In genomic region chr10:77142328-77142727, GRCm38 (mm10) we compare ENCODE assay signal across 9 mouse cellular contexts. TPM values are rescaled to one million over a fixed set of nuclear protein-coding genes. Genes with fewer than 3 reads are reported as not detected.
DNase-seq lines count a peak whose midpoint lies in the region; ATAC-seq and TF ChIP-seq lines count a peak whose summit lies in the region.
"Had no signal": no experiment of that assay in that cellular context is flagged by ENCODE, and none has a peak within 500 bp of the region (broad histone marks: within the 10 kb centered on the region; RNA-seq: fewer than 3 reads in every experiment).

No protein-coding gene starts in this region.

- 0 out of 2 replicates have a peak, but pooled peaks have one; percentile 48 for ATAC-seq in intestine, embryonic 15.5 days
- ATAC-seq in intestine, embryonic 16.5 days = no peak
- ATAC-seq in intestine, postnatal 0 days = 0 out of 2 replicates have a peak, but pooled peaks have one; percentile 14
- ATAC-seq in forebrain, embryonic 12.5 days (ENCODE audit: low FRiP score) = no peak
- no peak for ATAC-seq in midbrain, embryonic 11.5 days (ENCODE audit: low FRiP score)

- H3K4me3 ChIP-seq in intestine, embryonic 15.5 days (replicated peaks) = no peak overlapping the region
- no peak overlapping the region for H3K4me3 ChIP-seq in intestine, embryonic 16.5 days (ENCODE audit: low read length)
- no peak overlapping the region for H3K4me3 ChIP-seq in intestine, postnatal 0 days (ENCODE audit: low read depth, low read length)
- no peak overlapping the region for H3K4me3 ChIP-seq in lung, adult 2 months (replicated peaks; ENCODE audit: extremely low read depth, low read depth, low read length)
- no peak overlapping the region for H3K4me3 ChIP-seq in midbrain, embryonic 10.5 days
- H3K4me3 ChIP-seq in forebrain, embryonic 12.5 days (replicated peaks) = no peak overlapping the region
- no peak overlapping the region for H3K4me3 ChIP-seq in midbrain, embryonic 11.5 days (ENCODE audit: low read depth, low read length)

- H3K36me3 ChIP-seq in intestine, embryonic 15.5 days = no peaks in the 10 kb centered on the region
- no peaks in the 10 kb centered on the region for H3K36me3 ChIP-seq in intestine, embryonic 16.5 days (ENCODE audit: control insufficient read depth, insufficient read depth, low read length)
- H3K36me3 ChIP-seq in intestine, postnatal 0 days (ENCODE audit: control insufficient read depth, insufficient read depth) = no peaks in the 10 kb centered on the region; the same call in 1 of the 2 replicates
- peaks cover 26% of the 10 kb centered on the region for H3K36me3 ChIP-seq in midbrain, embryonic 10.5 days
- H3K36me3 ChIP-seq in forebrain, embryonic 12.5 days (replicated peaks) = no peaks in the 10 kb centered on the region
- no peaks in the 10 kb centered on the region for H3K36me3 ChIP-seq in midbrain, embryonic 11.5 days (ENCODE audit: control insufficient read depth, insufficient read depth, low read length)

- no peaks in the 10 kb centered on the region for H3K9me3 ChIP-seq in intestine, embryonic 15.5 days
- H3K9me3 ChIP-seq in intestine, embryonic 16.5 days (ENCODE audit: control insufficient read depth, low read length) = no peaks in the 10 kb centered on the region
- H3K9me3 ChIP-seq in intestine, postnatal 0 days (ENCODE audit: control insufficient read depth) = no peaks in the 10 kb centered on the region
- H3K9me3 ChIP-seq in midbrain, embryonic 10.5 days (replicated peaks) = no peaks in the 10 kb centered on the region
- H3K9me3 ChIP-seq in forebrain, embryonic 12.5 days = no peaks in the 10 kb centered on the region
- no peaks in the 10 kb centered on the region for H3K9me3 ChIP-seq in midbrain, embryonic 11.5 days (ENCODE audit: control insufficient read depth, low read length)

- peak; percentile 69 for DNase-seq in lung, adult 2 months
- DNase-seq in urinary bladder, postnatal 14 days (ENCODE audit: low spot score) = peak; percentile 91
- DNase-seq in midbrain, embryonic 10.5 days (ENCODE audit: low spot score) = no peak
- DNase-seq in midbrain, embryonic 11.5 days (ENCODE audit: low spot score, missing footprints) = no peak

- WGBS in intestine, embryonic 15.5 days = 78% methylated on average over 2 of the region's 2 CpGs
- WGBS in intestine, embryonic 16.5 days = 79% methylated on average over 2 of the region's 2 CpGs
- WGBS in intestine, postnatal 0 days = 77% methylated on average over 2 of the region's 2 CpGs
- 50% methylated on average over 2 of the region's 2 CpGs for WGBS in lung, adult 2 months
- WGBS in midbrain, embryonic 10.5 days = 94% methylated on average over 2 of the region's 2 CpGs
- WGBS in forebrain, embryonic 12.5 days = 100% methylated on average over 2 of the region's 2 CpGs
- 91% methylated on average over 2 of the region's 2 CpGs for WGBS in midbrain, embryonic 11.5 days

- no peak overlapping the region for H3K9ac ChIP-seq in intestine, embryonic 15.5 days
- H3K9ac ChIP-seq in intestine, embryonic 16.5 days (ENCODE audit: low read depth, low read length) = no peak overlapping the region
- H3K9ac ChIP-seq in intestine, postnatal 0 days (ENCODE audit: low read depth, low read length) = no peak overlapping the region
- no peak overlapping the region for H3K9ac ChIP-seq in forebrain, embryonic 12.5 days
- H3K9ac ChIP-seq in midbrain, embryonic 11.5 days (ENCODE audit: low read length) = no peak overlapping the region
- H3K9ac ChIP-seq: hindbrain, embryonic 14.5 days had no signal

- H3K4me2 ChIP-seq in intestine, embryonic 15.5 days (replicated peaks) = no peak overlapping the region
- no peak overlapping the region for H3K4me2 ChIP-seq in intestine, embryonic 16.5 days (ENCODE audit: low read depth, low read length)
- H3K4me2 ChIP-seq in intestine, postnatal 0 days (replicated peaks; ENCODE audit: low read depth) = no peak overlapping the region
- no peak overlapping the region for H3K4me2 ChIP-seq in forebrain, embryonic 12.5 days
- no peak overlapping the region for H3K4me2 ChIP-seq in midbrain, embryonic 11.5 days
- H3K4me2 ChIP-seq: hindbrain, embryonic 14.5 days had no signal

- no peak for TF ChIP-seq POLR2A in lung, adult 2 months (IDR thresholded peaks at IDR 0.05; ENCODE audit: borderline replicate concordance, extremely low read depth, low read depth, low read length)

- no peak for TF ChIP-seq CTCF in intestine, postnatal 0 days (IDR thresholded peaks at IDR 0.05; ENCODE audit: low read depth)
- no peak for TF ChIP-seq CTCF in lung, adult 2 months (IDR thresholded peaks at IDR 0.05; ENCODE audit: insufficient read depth, low read length)

- H3K27ac ChIP-seq in intestine, embryonic 15.5 days = no peak overlapping the region
- H3K27ac ChIP-seq in intestine, embryonic 16.5 days (ENCODE audit: low read length) = no peak overlapping the region
- no peak overlapping the region for H3K27ac ChIP-seq in intestine, postnatal 0 days (ENCODE audit: low read depth, low read length)
- no peak overlapping the region for H3K27ac ChIP-seq in midbrain, embryonic 10.5 days (replicated peaks)
- no peak overlapping the region for H3K27ac ChIP-seq in forebrain, embryonic 12.5 days
- H3K27ac ChIP-seq in midbrain, embryonic 11.5 days (ENCODE audit: low read depth, low read length) = no peak overlapping the region
- H3K27ac ChIP-seq: hindbrain, embryonic 14.5 days had no signal

- no peaks in the 10 kb centered on the region for H3K4me1 ChIP-seq in intestine, embryonic 15.5 days (replicated peaks)
- H3K4me1 ChIP-seq in intestine, embryonic 16.5 days (ENCODE audit: control insufficient read depth, insufficient read depth, low read length) = peaks cover 9% of the 10 kb centered on the region; the same call in 1 of the 2 replicates
- no peaks in the 10 kb centered on the region for H3K4me1 ChIP-seq in intestine, postnatal 0 days (replicated peaks; ENCODE audit: control insufficient read depth, insufficient read depth, low read length)
- H3K4me1 ChIP-seq in lung, adult 2 months (ENCODE audit: control insufficient read depth, insufficient read depth, low read length) = no peaks in the 10 kb centered on the region
- H3K4me1 ChIP-seq in midbrain, embryonic 10.5 days = peaks cover 79% of the 10 kb centered on the region
- peaks cover 27% of the 10 kb centered on the region for H3K4me1 ChIP-seq in forebrain, embryonic 12.5 days
- H3K4me1 ChIP-seq in midbrain, embryonic 11.5 days (ENCODE audit: control insufficient read depth, insufficient read depth, low read length) = peaks cover 6% of the 10 kb centered on the region

- H3K27me3 ChIP-seq in intestine, embryonic 15.5 days (replicated peaks) = no peaks in the 10 kb centered on the region
- H3K27me3 ChIP-seq in intestine, embryonic 16.5 days (replicated peaks; ENCODE audit: control insufficient read depth, insufficient read depth, low read length) = no peaks in the 10 kb centered on the region
- no peaks in the 10 kb centered on the region for H3K27me3 ChIP-seq in intestine, postnatal 0 days (replicated peaks; ENCODE audit: control insufficient read depth, insufficient read depth, low read length)
- no peaks in the 10 kb centered on the region for H3K27me3 ChIP-seq in midbrain, embryonic 10.5 days (ENCODE audit: low read depth, poor library complexity, severe bottlenecking)
- H3K27me3 ChIP-seq in forebrain, embryonic 12.5 days = no peaks in the 10 kb centered on the region
- H3K27me3 ChIP-seq in midbrain, embryonic 11.5 days (ENCODE audit: control insufficient read depth, insufficient read depth, low read length) = no peaks in the 10 kb centered on the region

RNA-seq across cellular contexts. Expression of gene Col18a1, which starts 24.0 kb away (rescaled TPM):
- polyA plus RNA-seq in intestine, embryonic 15.5 days (2015; fragmentation: Nextera tagmentation; extraction: Ambion mirVana) = 59.5 and 59.7 TPM in 2 replicates
- 48.6 and 54.3 TPM in 2 replicates for polyA plus RNA-seq in intestine, embryonic 16.5 days (2015; fragmentation: Nextera tagmentation; extraction: Ambion mirVana)
- polyA plus RNA-seq in intestine, postnatal 0 days (2015; fragmentation: Nextera tagmentation; extraction: Ambion mirVana) = 34.9 and 35.2 TPM in 2 replicates
- polyA plus RNA-seq in lung, adult 2 months (2012; rRNA removed) = 38.1 and 39.3 TPM in 2 replicates
- polyA plus RNA-seq in midbrain, embryonic 10.5 days (2016; fragmentation: Nextera tagmentation; extraction: Ambion mirVana) = 146 and 155 TPM in 2 replicates
- polyA plus RNA-seq in forebrain, embryonic 12.5 days (2016; fragmentation: Nextera tagmentation; extraction: Ambion mirVana) = 79.0 and 83.1 TPM in 2 replicates
- 46.8 and 52.2 TPM in 2 replicates for polyA plus RNA-seq in midbrain, embryonic 11.5 days (2014; fragmentation: Nextera tagmentation; extraction: Ambion mirVana)

Comparison
In these comparisons a context has a peak if more than half of its experiments do, and no peak if none do; other contexts are left out.
1. ATAC-seq: peak in intestine, embryonic 15.5 days (single experiment) and intestine, postnatal 0 days (single experiment); none in intestine, embryonic 16.5 days (single experiment), forebrain, embryonic 12.5 days (single experiment) and midbrain, embryonic 11.5 days (single experiment).
2. DNase-seq: peak in lung, adult 2 months (single experiment) and urinary bladder, postnatal 14 days (single experiment); none in midbrain, embryonic 10.5 days (single experiment) and midbrain, embryonic 11.5 days (single experiment).